Mouse (Mus musculus) urinary bladder, postnatal 25 days (tissue): ENCODE measurements around the gene Large1.
"Not testable (repeated sequence)": the region's sequence is repeated elsewhere in the genome, so short reads cannot be mapped to it uniquely, and the experiment has no call there.

Experiments used
- DNase-seq: peaks from one replicate; pipeline ENCODE4 v3.0.0; 2022; ENCODE audit warnings: low spot score

Large1 gene

GRCm38 (mm10) chr8:73007489-73007888 is 345.9 kb downstream of the Large1 start:
- peak; percentile 8 for DNase-seq

DNA sequence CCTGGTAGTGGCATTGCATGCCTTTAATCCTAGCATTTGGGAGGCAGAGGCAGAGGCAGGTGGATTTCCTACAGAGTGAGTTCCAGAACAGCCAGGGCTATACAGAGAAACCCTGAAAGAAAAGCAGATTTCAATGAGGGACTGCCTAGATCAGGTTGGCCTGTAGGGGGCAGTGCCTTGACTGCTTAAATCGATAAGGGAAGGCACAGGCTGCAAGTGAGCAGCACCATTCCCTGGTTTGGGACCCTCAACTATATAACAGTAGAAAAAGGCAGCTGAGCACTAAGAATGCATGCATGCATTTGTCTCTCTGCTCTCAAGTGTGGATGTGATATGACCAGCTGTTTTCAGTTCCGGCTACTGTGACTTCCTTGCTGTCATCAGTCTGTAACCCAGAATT is 349.5 kb downstream of the Large1 start:
- peak; percentile 21 for DNase-seq

DNA sequence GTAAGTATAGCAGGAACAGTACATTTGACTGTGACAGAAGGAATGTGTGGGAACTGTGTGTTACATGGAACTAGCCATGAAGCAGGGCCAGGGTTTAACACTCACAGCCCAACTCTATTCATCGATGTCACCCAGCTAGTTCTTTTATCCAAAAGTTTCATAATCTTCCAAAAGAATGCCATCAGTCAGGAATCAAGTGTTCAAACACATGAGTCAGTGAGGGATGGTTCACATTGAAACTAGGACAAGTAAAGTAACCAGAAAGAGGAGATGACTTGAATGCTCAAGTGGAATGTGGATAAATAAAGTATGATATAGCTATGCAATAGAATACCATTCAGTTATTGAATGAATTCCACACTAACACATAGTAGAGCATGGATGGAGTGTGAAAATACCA is 359.5 kb downstream of the Large1 start:
- no peak for DNase-seq

DNA sequence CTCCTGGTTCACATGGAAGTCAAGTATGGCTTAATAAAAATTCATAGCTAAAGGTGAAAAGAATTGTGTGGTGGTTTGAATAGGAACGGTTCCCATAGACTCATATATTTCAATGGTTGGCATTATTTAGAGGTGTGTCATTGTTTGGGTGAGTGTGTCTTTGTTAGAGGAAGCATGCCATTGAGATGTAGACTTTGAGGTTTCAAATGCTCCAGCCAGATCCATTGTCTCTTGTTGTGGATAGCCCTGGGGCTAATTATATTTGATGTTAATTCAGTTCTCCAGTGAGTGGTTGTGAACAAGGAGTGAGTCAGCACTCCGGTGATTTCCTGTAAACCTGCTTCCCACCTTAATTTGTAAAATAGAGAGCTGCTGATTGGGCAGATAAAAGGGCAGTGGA is 362.9 kb downstream of the Large1 start:
- DNase-seq: no peak

DNA sequence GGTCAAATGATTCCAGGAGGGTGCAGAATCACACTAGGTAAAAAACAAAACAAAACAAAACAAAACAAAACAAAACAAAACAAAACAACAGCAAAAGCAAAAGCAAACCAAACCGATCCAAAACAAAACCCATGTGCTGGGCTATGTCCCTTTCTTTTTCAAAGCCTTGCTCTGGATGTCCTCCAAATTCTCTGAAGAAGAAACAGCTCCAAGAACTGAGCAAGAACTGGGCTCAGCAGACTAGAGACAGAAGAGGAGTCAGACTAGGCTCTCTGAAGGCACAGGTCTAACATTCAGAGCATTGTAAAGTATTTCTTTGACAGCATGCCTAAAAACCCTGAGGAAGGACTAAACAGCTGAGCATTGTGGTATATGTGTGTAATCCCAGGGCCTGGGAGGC is 370.5 kb downstream of the Large1 start:
- DNase-seq: no peak

DNA sequence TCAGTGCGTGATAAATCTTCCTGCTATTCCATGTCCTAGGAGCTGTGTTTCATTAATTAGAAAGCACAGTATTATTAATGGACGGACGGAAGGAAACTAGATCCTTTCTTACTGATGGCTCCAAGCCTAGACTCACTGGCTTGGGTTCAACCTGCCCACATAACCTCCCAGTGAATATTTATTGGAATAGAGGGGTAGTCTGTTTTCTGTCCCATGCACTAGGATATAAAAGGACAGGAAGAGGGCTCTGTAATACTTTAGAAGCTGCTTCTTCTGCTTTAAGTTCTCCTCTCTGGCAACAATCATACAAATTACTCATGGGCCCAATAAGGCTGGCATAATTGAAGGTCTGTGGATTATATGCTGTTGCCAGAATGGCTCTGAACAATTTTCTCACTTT is 398.3 kb downstream of the Large1 start:
- DNase-seq: no peak

DNA sequence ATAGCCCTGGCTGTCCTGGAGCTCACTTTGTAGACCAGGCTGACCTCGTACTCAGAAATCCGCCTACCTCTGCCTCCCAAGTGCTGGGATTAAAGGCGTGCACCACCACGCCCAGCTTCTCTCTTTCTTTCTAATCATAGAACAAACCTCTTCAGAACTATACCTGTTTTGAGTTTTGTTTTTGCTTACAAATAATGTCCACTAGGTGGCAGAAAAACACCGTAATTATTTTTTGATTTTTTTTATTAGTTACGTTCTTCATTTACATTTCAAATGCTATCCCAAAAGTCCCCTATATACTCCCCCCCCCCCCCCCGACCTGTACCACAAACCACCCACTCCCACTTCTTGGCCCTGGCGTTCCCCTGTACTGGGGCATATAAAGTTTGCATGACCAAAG is 411.9 kb downstream of the Large1 start:
- DNase-seq: not testable (repeated sequence)

- no peak for DNase-seq
Observed at GRCm38 (mm10) chr8:72919182-72919902, 434.0 kb downstream of the Large1 start.

DNA sequence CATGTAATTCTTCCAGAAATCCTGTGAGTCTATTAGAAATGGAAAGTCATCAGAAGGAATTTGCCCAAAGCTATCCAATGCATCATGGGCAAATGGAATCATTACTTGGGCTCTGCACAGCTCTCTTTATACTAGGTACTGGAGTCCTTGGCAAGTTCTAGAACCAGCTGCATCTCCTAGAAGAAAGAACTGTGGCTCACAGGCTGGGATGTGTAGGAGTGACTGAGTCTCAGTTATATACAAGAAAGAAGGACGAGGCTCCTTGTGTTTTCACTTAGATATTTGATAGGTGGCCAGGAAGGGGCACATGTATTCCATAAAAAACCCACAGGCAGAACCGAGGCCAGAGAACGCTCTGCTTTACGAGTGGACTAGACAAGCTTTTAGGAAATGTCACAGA is 447.8 kb downstream of the Large1 start:
- no peak for DNase-seq

DNA sequence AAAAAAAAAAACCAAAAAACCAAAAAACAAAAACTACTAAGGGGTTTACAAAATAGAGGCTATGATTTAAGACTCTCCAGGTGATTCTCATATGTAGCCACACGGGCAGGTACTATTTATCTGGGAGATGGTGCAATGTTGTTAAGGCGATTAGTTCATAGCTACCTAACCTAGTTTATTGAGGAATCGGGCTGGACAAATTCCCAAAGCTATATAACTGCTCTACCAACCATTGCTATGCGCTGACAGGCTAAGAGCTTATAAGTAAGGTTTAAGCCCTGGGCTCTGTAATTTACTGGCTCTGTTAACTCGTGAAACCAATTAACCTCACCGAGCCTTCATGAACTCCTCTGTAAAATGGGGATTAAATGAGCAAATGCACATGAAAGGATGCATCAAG is 451.7 kb downstream of the Large1 start:
- DNase-seq: no peak

GRCm38 (mm10) chr8:72899321-72899720 is 454.0 kb downstream of the Large1 start:
- no peak for DNase-seq

DNA sequence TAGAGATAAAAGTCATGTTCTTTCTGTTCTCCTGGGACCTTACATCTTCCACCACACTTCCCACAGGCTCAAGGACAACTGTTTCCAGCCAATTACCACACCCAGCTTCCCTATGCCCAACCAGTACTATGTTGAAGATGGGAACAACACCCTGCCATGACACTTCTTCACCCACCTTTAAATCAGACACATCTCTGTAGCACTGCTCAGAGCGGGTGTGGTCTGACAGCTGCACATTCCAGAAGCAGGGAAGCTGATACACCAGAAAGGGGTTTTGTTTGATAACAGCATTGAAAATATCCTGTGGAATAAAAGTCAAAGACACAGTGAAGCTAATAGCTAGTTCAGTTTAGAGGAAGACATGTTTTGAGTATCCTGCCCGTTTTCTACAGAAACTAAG is 470.3 kb downstream of the Large1 start:
- DNase-seq: no peak

DNA sequence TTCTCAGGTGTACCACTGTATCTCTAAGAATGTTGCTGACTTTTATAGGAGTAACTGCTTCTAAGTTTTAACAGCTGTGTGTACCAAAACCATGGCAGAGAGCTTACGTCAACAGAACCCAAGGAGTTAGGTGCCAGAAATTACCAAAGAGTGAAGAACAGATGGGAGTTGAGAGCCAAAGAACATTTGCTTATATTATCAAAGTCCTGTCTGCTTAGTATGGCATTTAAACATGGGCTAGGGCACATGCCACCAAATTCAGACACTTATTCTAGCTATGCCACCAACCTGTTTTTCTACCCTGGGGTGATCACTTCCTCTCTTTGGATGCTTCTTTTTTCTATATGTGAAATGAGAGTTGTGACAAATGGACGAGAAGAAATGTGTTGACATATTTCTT is 479.9 kb downstream of the Large1 start:
- DNase-seq: no peak

DNA sequence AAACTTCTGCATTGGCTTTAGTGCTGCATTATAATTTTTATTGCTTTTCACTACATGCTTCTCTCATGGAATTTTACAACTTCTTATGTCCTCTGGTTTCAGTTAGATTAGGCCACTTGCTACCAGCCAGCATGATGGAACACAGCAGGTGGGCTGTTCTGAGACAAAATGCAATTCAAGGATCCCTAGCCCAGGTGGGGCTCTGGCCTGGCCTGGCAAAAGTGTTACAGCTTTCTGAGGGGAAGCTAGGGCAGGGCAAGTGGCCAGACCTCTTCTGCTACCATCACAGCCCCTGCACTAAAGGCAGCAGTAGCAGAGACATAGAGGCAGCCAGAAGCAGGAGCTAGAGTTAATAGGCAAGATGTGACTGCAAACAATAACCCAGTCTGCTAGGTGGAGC is 506.5 kb downstream of the Large1 start:
- no peak for DNase-seq

GRCm38 (mm10) chr8:72835863-72836262 is 517.5 kb downstream of the Large1 start:
- DNase-seq: no peak

GRCm38 (mm10) chr8:72833112-72833511 is 520.2 kb downstream of the Large1 start:
- DNase-seq: no peak

DNA sequence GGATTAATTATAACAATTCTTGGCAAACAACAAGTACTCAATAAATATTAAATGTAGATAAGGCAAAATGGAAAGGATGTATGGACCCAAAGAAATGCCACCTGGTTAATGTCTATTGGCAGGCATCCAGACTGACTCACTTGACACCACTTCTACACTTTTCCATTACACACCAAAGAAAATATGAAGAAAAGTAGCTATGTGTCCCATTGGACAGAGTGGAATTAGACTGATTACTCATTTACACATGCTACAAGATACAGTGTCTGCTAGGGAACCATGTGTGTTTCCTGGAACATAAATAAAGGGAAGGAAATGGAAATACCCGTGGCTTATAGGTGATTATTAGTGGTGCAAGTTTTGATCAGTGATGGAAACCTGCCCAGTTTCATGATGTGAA is 521.0 kb downstream of the Large1 start:
- DNase-seq: no peak

- no peak for DNase-seq
Observed at GRCm38 (mm10) chr8:72817655-72818349, 535.5 kb downstream of the Large1 start.

DNA sequence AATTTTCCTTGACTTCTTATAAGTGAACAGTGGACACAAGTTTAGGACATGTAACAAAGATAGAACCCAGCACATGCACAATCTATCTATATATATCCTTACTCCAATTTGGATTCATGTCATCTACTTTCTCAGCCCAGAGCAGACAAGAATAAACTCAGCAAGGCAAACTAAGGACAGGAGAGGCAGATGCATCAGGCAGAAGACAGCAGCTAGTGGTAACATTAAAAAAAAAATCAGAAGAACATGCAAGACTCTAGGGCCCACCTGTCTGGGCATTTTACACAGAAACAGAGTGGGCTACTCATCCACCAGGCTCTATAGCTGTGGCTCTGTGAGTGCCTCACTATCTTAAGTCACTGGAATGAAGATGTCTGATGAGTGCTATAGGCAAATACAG is 536.7 kb downstream of the Large1 start:
- no peak for DNase-seq

GRCm38 (mm10) chr8:72815681-72816080 is 537.7 kb downstream of the Large1 start:
- DNase-seq: no peak

DNA sequence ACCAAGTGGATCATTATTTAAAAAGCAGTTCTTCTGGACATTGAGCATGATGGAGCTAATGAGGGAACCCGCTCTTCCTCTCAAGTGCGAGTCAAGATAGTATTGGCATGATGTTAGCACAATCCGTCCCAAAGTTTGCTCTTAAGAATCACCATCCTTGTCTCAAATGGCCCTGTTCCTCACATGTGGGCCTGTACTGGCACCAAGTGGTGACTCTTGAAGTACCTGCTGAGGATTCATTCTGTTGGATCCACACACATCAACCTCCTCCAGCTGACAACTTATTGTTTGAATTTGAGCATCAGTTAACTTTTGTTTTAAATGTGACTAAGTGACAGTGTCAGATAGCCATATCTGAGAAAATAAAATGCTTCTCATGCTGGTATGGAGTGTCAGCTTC is 540.6 kb downstream of the Large1 start:
- DNase-seq: no peak

- DNase-seq: no peak
Observed at GRCm38 (mm10) chr8:72801583-72801982, 551.8 kb downstream of the Large1 start.

DNA sequence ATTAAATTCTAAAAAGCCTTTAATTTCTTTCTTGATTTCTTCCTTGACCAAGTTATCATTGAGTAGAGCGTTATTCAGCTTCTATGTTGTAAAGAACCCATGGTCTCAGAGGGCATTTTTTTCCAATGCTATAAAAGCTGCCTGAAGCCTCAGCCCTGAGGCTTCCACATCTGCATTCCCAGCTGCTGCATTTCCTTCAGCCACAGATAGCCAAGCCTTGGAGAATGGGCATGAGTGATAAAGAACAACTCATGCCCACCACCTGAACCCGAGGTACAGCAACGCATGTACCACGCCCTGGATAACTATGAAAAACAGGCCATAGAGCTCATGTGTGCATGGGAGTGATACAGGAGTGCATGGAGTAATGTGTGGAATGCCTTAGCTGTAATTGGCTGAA is 572.7 kb downstream of the Large1 start:
- DNase-seq: no peak

- no peak for DNase-seq
Observed at GRCm38 (mm10) chr8:72777797-72778196, 575.5 kb downstream of the Large1 start.
